Mouse (Mus musculus): ENCODE measurements around the gene Gse1. TPM values are rescaled to one million over a fixed set of nuclear protein-coding genes. Genes with fewer than 3 reads are reported as not detected.

Gse1 gene
- total RNA-seq, 2 experiments from 2014 or later, result 21.2 to 26.6 TPM

DNA sequence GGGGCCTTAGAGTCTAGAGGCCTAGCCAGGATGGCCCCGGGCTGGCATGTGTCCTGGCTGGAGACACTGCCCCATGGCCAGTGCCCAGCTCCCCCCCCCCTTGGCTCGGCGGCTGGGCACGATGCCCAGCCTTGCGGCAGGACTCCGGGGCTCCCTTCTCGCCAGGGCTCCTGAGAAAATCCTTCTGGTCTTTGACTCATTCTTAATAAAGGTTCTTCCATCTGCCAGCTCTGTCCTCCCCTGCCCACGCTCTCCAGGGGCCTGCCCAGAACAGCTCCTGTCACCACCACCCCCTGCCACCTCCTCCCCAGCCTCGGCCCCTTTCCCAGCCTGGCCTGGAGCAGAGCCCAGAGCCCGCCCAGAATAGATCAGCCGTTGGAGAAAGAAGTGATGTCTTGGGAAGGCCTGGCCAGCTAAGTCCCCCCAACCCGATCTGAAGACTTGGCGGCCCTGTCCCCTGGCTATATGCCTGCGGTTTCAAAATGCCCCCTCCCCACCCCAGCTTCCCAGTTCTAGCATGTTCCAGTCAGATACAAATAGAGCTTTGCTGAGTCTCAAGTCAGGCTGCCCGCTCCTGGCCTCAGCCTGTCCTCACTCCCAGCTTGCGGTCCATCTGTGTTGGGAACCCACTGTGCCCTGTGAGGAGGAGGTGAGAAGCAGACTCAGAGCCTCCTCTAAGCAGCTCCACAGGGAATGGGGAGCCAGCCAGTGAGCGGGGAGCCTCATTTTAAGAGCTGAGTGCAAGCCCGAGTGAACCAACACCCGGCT lies 154.4 kb downstream of the Gse1 start:
- intact Hi-C loops (cut with DNase I), result loop anchor here (2.0 kb wide), 1 partner anchor 34 kb away; no protein-coding TSS in a partner anchor
- DNase-seq, result peak; percentile 82 to 87

DNA sequence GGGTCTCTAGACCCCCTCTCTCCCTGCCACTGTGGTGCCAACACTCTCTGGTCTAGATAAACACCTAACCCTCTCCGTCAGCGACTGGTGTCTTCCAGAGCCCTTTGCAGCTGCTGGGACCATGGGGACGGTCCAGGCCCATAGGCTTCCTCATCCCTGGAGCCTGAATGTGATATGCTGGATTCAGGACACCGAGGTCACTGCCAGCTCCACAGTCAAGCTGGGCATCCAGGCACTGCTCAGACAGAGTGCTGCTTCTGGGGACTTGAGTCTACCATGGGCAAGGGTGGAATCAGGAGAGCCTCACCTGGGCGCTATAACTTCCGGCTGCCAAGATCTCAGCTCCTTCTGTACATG lies 154.9 kb downstream of the Gse1 start:
- no peak for DNase-seq
- intact Hi-C loops (cut with DNase I), result loop anchor here (2.0 kb wide), 1 partner anchor 34 kb away; no protein-coding TSS in a partner anchor

- intact Hi-C loops (cut with DNase I), result loop anchor here (2.0 kb wide), 1 partner anchor 33 kb away; no protein-coding TSS in a partner anchor
- no peak for DNase-seq
These were observed 155.5 kb downstream of the Gse1 start for GRCm38 (mm10) chr8:120383713-120384112.

DNA sequence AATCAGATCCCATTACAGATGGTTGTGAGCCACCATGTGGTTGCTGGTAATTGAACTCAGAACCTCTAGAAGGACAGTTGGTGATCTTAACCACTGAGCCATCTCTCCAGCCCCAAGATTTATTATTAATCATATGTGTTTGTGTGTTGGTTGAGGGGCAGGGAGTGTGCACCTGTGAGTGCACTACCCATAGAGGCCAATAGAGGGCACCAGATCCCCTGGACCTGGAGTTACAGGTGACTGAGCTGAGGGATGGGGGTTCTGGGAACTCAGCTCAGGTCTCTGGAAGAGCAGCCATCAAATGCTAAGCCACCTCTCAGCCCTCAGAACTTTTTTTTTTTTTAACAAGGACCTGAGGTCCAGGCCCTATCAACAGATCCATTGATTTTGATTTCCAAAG lies 156.5 kb downstream of the Gse1 start:
- intact Hi-C loops (cut with DNase I), result no loop called here

DNA sequence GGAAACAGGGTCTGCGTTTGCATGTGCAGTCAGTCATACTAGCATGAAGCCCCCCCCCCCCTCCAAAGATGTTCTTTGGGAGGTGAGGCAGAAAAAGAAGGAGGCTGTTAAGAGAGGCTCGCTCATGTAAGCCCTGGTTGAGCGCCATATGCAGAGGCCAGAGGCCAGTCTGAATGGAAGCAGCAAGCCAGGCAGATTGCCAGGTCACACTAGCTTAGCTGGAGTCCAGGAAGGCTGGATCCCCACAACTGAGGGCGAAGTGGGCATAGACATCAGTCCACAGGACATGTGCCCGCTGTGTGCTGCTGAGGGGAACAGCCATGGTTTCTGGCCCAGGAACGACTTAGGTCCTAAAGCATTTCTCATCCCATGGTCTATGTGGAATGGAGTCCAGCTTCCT lies 160.0 kb downstream of the Gse1 start:
- intact Hi-C loops (cut with DNase I), result no loop called here
- DNase-seq, result no peak

More for the DNA sequence above, 156.5 kb downstream of the Gse1 start:
- no peak for DNase-seq

DNA sequence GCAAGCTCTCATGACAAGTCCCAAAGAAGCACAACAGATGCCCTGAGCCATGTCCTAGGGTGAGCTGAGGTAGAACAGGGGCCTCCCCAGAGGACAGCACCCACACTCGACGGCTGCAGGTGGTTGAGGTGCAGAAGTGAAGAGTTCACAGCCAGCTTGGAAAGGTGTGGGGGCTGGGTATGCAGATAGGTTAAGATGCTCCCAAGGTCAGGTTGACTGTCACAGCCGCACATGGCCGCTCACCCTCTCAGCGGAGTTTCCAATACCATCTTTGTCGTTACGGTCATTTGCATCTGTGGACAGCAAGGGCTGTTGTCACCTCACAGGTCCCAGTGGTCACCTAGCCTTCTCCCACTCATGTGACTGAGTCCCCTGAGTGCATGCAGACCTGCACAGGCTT lies 162.3 kb downstream of the Gse1 start:
- intact Hi-C loops (cut with DNase I), result no loop called here
- DNase-seq, result no peak

GRCm38 (mm10) chr8:120391856-120392255 lies 163.6 kb downstream of the Gse1 start:
- intact Hi-C loops (cut with DNase I), result no loop called here
- DNase-seq, result no peak

- intact Hi-C loops (cut with DNase I), result no loop called here
These were observed 164.8 kb downstream of the Gse1 start for GRCm38 (mm10) chr8:120393085-120393484.

DNA sequence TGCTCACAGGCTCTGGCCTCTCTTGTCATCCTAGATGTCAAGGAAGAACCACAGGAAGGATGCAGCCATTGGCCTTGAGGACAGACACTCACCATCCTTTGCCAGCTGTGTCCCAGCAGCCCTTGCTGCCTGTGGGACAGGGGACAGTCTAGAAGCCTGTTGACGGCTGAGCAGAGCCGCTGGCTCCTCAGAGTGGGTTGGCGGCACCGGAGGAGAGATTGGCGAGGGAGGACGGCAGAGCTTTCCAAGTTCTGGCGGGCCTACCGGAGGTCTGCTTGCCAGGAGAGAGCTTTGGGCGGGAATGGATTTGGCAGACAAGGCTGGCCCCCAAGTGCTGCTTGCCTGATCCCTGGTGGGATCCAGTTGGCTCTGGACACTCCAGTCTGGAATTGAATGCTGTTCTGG lies 165.6 kb downstream of the Gse1 start:
- peak; percentile 36 to 51 for DNase-seq
- intact Hi-C loops (cut with DNase I), result no loop called here

More at GRCm38 (mm10) chr8:120393085-120393484, 164.8 kb downstream of the Gse1 start:
- no peak for DNase-seq

- intact Hi-C loops (cut with DNase I), result no loop called here
- no peak for DNase-seq
These were observed 167.6 kb downstream of the Gse1 start for GRCm38 (mm10) chr8:120395892-120396291.

DNA sequence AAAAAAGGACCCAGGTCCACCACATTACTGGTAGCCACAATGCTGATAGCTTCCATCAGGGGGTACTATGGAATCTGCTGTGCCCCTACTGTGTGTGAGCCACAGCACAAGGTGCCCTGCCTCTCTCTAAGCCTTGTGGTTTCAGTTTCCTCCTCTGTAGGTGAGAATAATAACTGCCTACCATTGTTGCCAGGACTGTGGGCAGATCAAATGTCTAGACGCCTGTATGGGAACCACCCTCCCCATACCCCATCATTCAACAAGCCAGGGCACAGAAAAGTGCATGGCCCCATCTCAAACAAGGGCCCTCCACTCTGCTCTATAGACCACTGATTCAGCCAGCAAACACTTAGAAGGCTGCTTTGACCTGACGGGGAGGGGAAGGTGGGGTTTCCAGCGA lies 168.5 kb downstream of the Gse1 start:
- intact Hi-C loops (cut with DNase I), result no loop called here
- DNase-seq, result no peak

DNA sequence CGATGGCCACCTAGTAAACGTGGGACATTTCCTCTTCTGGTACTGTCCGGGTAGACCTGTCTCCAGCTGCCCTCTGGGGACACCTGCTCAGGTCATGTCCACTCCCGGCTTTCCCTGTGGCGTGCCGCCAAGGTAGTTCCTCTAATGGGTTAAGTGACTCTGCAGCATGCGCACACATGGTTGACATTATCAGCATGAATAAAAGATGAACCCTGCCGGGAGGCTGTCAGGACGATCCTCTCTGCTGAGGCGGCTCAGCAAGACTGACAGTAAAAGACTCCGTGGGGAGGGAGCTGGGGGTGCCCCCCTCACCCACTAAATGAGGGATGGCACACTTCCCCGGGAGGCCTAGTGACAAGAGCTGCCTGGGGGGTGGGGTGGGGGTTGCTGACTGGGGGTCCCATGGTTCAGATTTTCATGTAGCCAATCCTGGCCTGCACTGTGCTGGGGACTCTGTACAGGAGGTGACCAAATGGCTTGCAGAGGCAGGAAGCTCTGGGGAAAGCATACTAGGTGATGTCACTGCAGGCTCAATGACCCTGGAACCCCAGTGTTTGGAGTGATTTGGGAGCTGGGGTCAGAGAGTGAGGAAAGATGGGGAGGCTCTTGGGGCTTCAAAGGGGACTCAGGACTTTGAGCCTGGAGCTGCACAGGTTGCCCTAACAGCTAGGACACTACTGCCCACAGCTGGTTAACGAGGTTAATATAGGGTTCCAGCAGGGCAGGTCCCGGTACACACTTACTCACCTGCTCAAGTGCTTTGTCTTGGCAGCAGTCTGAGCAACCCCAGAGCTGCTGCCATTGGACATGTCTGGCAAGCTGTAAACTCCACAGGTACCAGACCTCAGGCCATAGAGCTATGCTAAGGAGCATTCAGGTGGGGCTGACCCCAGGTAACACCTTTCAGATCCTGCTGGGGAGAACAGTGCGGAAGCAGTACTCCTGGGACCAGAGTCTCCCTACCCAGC lies 169.5 kb downstream of the Gse1 start:
- DNase-seq, result no peak
- intact Hi-C loops (cut with DNase I), result no loop called here

- no peak for DNase-seq
- intact Hi-C loops (cut with DNase I), result no loop called here
These were observed 171.1 kb downstream of the Gse1 start for GRCm38 (mm10) chr8:120399212-120399934.

- intact Hi-C loops (cut with DNase I), result no loop called here
- no peak for DNase-seq
These were observed 173.0 kb downstream of the Gse1 start for GRCm38 (mm10) chr8:120401216-120401615.

GRCm38 (mm10) chr8:120401712-120402111 lies 173.5 kb downstream of the Gse1 start:
- intact Hi-C loops (cut with DNase I), result no loop called here

GRCm38 (mm10) chr8:120403606-120404269 lies 175.5 kb downstream of the Gse1 start:
- intact Hi-C loops (cut with DNase I), result no loop called here
- no peak for DNase-seq

More at GRCm38 (mm10) chr8:120401712-120402111, 173.5 kb downstream of the Gse1 start:
- DNase-seq, result no peak

- intact Hi-C loops (cut with DNase I), result no loop called here
- peak; percentile 58 to 72 for DNase-seq
These were observed 176.4 kb downstream of the Gse1 start for GRCm38 (mm10) chr8:120404609-120405036.

- no peak for DNase-seq
- intact Hi-C loops (cut with DNase I), result no loop called here
These were observed 177.9 kb downstream of the Gse1 start for GRCm38 (mm10) chr8:120406008-120406632.

DNA sequence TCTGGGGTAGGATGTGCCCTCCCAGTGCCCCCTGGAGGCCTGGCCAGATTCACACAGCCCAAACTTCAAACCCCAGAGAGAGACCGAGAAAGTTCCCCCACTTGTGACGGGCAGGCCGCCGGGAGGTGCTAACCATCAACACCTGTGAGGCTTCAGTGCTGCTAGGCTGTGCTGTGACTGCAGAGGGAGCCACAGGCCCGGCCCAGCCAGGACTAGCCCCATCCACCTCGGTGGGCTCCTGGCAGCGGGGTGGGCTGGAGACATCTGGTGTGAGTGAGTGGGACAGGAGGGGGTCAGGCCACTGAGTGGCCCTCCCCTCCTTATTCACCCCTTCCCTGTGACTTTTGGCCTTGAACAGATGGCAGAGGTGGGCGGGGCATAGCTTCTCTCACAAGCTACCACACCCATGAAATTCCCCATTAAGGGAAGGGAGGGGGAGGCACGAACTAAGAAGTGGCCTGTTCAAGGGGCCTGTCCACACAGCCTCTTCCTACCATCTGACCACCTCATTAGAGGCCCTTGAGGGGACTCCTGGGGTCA lies 179.5 kb downstream of the Gse1 start:
- intact Hi-C loops (cut with DNase I), result loop anchor here (1.0 kb wide), 1 partner anchor 128 kb away; no protein-coding TSS in a partner anchor

More for the DNA sequence above, 179.5 kb downstream of the Gse1 start:
- DNase-seq, result peak; percentile 39 to 54
